Mouse (Mus musculus) liver, embryonic 13.5 days (tissue): Measurements from ENCODE around the gene Ppp1r14d. TPM values are rescaled to one million over a fixed set of nuclear protein-coding genes. Genes with fewer than 3 reads are reported as not detected.
A peak's percentile ranks its signal among the peaks of the same experiment; 100 is the strongest.

Experiments used
- ATAC-seq: fragments of 200-750 bp; cut with Nextera tagmentation; 2 replicates; pipeline ENCODE4 v1.8.0; 2017; ENCODE audit warnings: low read depth, mild to moderate bottlenecking, moderate number of reproducible peaks, moderate library complexity
- DNase-seq: peaks from one replicate; pipeline ENCODE4 v3.0.0; 2022
- H3K27ac ChIP-seq: fragments of 300-500 bp; sonication (generic); 2 replicates; pipeline ENCODE4 v1.5.1; 2015; ENCODE audit warnings: moderate library complexity, mild to moderate bottlenecking, inconsistent platforms
- H3K27me3 ChIP-seq: fragments of 300-500 bp; sonication (generic); 2 replicates; pipeline ENCODE4 v1.6.1; 2015; ENCODE audit warnings: mild to moderate bottlenecking, inconsistent platforms
- H3K36me3 ChIP-seq: fragments of 300-500 bp; sonication (generic); 2 replicates; pipeline ENCODE4 v1.6.1; 2015; ENCODE audit warnings: mild to moderate bottlenecking, inconsistent platforms
- H3K4me1 ChIP-seq: fragments of 300-500 bp; sonication (generic); replicated peaks from 2 replicates; pipeline ENCODE4 v1.6.1; 2015; ENCODE audit warnings: inconsistent platforms
- H3K4me2 ChIP-seq: fragments of 300-500 bp; sonication (generic); 2 replicates; pipeline ENCODE4 v1.6.1; 2015; ENCODE audit warnings: inconsistent platforms, mild to moderate bottlenecking, moderate library complexity
- H3K4me3 ChIP-seq: fragments of 300-500 bp; sonication (generic); replicated peaks from 2 replicates; pipeline ENCODE4 v1.5.1; 2015; ENCODE audit warnings: mild to moderate bottlenecking, inconsistent platforms
- H3K9ac ChIP-seq: fragments of 300-500 bp; sonication (generic); 2 replicates; pipeline ENCODE4 v1.6.1; 2015; ENCODE audit warnings: mild to moderate bottlenecking, inconsistent platforms
- H3K9me3 ChIP-seq: fragments of 300-500 bp; sonication (generic); replicated peaks from 2 replicates; pipeline ENCODE4 v1.6.1; 2016; ENCODE audit warnings: inconsistent platforms
- WGBS: fragments of 180-500 bp; shearing (Covaris S2); methylation state at CpG from one replicate; pipeline ENCODE4 v1.1.7; 2015; ENCODE audit not compliant: insufficient replicate concordance; 5-methylcytosine and 5-hydroxymethylcytosine counted together
- polyA plus RNA-seq: library from polyadenylated mRNA; unstranded; fragments of >200 nt; fragmentation: Nextera tagmentation; extraction: Ambion mirVana; gene quantifications from 2 replicates; pipeline ENCODE4 v1.2.1, GENCODE M21; 2015

The Ppp1r14d gene
- polyA plus RNA-seq, 1 experiment from 2014 or later: not detected

DNA sequence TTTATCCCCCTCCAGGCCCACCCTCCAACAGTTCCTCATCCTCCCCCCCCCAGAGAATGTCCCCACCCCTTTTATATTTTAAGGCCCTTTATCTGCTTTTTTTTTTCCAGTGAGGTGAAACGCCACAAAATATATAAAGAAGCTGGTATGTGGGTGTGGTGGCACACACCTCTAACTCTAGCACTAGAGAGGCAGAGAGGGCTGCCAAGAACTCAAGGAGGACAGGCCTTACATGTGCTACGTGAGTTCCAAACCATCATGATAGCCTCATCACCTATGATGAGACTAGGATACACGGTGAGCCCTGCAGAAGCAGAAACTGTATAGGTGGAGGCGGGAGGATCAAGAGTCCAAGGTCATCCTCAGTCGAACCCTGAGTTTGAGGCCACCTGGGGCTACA is 38.7 kb downstream of the Ppp1r14d start:
- no peaks in the 10 kb centered on the region for H3K27me3 ChIP-seq
- peaks cover 14% of the 10 kb centered on the region for H3K4me1 ChIP-seq
- 0 out of 2 replicates have a peak overlapping the region, but pooled peaks have one; percentile 13 for H3K9ac ChIP-seq
- H3K4me2 ChIP-seq: no peak overlapping the region
- no peak overlapping the region for H3K27ac ChIP-seq
- DNase-seq (no peak), ATAC-seq (no peak)
- no peak overlapping the region for H3K4me3 ChIP-seq
- 64% methylated on average over 5 of the region's 5 CpGs for WGBS
- no peaks in the 10 kb centered on the region for H3K9me3 ChIP-seq
- no peaks in the 10 kb centered on the region for H3K36me3 ChIP-seq

DNA sequence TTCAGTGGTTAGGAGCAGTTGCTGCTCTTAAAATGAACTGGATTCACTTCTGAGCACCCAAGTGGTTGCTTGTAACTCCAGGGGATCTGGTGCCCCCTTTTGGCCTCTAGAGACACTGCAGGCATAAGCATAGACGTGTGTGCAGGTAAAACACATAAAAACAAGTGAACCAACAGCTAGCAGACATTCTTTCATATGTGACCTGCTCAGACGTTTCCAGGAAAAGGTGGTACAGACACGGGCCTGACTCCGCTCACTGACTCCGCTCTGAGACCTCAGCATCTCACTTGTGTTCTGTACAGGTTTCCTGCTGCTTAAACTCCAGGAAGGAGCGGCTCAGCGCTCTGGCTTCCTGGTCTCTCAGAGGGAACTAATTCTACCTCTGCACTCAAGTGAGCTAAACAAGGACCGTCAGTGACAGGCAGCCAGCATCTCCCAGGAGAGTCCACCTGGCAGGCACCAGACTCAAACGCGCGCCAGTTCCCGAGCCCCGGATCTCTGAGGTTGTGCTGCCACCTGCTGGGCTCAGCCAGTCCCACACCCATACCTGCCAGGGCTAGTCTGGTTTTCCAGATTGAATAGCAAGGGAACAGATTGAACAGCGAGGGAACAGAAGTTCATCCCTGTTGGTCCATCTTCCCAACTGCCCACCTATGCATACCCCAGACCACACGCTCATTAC is 40.5 kb downstream of the Ppp1r14d start:
- Histone ChIP-seq H3K4me3 (peak overlapping the region; percentile 54), H3K9ac (peak overlapping the region; percentile 65), H3K27ac (no peak overlapping the region), H3K36me3 (peaks cover 2% of the 10 kb centered on the region; the same call in 1 of the 2 replicates), H3K27me3 (no peaks in the 10 kb centered on the region), H3K4me1 (peaks cover 14% of the 10 kb centered on the region), H3K9me3 (no peaks in the 10 kb centered on the region), H3K4me2 (peak overlapping the region; percentile 87)
- 5% methylated on average over 15 of the region's 15 CpGs for WGBS
- ATAC-seq (peak; percentile 88), DNase-seq (peak; percentile 75)

DNA sequence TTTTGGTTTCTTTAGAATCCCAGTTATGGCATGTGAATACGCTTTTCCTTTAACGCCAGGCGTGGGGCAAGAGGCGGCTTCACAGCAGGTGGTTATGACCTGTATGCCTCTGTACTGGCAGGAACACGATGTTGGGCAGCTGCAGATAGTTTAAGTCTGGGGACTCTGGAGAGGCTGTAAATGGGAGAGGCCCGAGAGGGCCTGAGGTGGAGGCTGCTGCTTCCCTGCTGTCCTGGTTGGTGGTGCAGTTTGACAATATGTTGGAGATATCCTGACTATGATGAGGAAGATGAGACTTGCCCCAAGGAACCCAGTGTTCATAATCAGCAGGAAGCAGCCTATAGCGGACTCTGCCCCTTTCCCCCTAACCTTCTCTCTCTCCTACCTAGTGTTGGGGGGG is 46.8 kb downstream of the Ppp1r14d start:
- no peak for ATAC-seq
- Histone ChIP-seq H3K4me1 (no peaks in the 10 kb centered on the region; the same call in 1 of the 2 replicates), H3K9ac (no peak overlapping the region), H3K36me3 (peaks cover 34% of the 10 kb centered on the region), H3K9me3 (no peaks in the 10 kb centered on the region), H3K4me3 (no peak overlapping the region), H3K4me2 (no peak overlapping the region), H3K27ac (no peak overlapping the region), H3K27me3 (no peaks in the 10 kb centered on the region)
- no peak for DNase-seq
- 71% methylated on average over 7 of the region's 7 CpGs for WGBS

DNA sequence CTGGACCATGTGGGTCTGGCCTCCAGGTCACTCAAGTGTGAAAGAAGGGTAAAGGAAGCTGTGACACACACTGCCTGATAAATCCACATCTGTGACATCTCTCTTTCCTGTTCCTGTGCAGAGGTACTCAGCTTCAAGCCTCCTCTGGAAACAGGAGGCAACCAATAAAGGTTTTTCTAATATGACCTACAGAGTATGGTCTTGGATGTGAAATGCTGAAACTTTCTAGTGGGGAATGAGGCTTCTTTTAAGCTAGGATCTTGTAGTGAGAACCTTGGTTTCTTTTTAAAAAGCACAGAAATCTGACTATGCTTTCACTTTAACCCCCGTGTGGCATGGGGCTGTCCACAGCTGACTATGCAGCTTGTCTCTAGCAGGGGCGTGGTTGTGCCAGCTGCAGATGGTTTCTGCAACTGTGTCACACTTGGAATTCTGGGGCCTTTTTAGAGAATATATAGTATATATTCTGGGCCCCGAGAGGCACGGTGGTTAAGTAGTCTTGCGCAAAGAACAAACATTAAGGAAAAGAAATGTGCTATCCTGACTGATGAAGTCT is 52.2 kb downstream of the Ppp1r14d start:
- H3K9ac ChIP-seq: no peak overlapping the region
- DNase-seq: no peak
- H3K36me3 ChIP-seq: peaks cover 20% of the 10 kb centered on the region
- H3K4me1 ChIP-seq: peaks cover 20% of the 10 kb centered on the region
- H3K9me3 ChIP-seq: no peaks in the 10 kb centered on the region
- H3K27ac ChIP-seq: no peak overlapping the region
- H3K4me3 ChIP-seq: no peak overlapping the region
- H3K4me2 ChIP-seq: no peak overlapping the region
- ATAC-seq: no peak
- H3K27me3 ChIP-seq: no peaks in the 10 kb centered on the region
- 75% methylated on average over 5 of the region's 5 CpGs for WGBS

DNA sequence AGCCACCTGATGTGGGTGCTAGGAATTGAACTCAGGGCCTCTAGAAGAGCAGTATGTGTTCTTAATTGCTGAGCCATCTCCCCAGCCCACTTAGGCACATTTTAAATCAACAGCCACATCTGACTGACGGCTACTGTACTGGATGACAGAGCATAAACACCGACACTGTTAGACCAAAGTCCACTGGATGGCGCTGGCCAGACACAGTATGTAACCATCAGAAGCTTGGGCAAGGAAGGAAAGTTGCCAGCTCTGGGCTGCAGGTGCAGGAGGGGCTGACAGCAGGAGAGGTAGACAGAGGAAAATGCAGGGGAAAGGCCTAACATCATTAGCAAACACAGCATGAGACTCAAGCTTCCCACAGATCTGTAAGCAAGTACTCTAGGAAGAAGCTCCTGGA is 52.9 kb downstream of the Ppp1r14d start:
- Histone ChIP-seq H3K4me3 (no peak overlapping the region), H3K36me3 (peaks cover 23% of the 10 kb centered on the region), H3K4me2 (no peak overlapping the region), H3K9me3 (no peaks in the 10 kb centered on the region), H3K4me1 (peaks cover 27% of the 10 kb centered on the region), H3K27ac (no peak overlapping the region), H3K9ac (no peak overlapping the region), H3K27me3 (no peaks in the 10 kb centered on the region)
- ATAC-seq (no peak), DNase-seq (no peak)
- 54% methylated on average over 3 of the region's 3 CpGs for WGBS

DNA sequence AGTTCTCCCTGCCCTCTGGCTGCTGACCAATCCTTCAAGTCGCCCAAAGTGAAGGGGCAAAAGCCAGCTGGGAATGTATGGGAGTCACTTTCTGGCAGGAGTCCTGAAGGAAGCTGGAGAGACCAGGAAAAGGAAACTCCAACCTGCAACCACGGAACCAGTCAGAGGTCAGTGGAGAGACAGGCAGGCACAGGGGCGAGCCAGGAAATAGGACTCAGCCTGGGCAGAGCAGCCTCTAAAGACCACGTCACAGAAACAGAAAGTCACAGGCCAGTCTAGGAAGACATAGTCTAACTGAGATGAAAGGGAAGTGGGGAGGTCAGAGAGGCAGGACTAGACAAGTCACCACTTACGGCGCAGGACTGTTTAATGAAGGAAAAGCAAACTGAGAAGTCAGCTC is 54.1 kb downstream of the Ppp1r14d start:
- no peak overlapping the region for H3K27ac ChIP-seq
- ATAC-seq (no peak), DNase-seq (no peak)
- H3K27me3 ChIP-seq: no peaks in the 10 kb centered on the region
- 48% methylated on average over 6 of the region's 6 CpGs for WGBS
- H3K9me3 ChIP-seq: no peaks in the 10 kb centered on the region
- no peak overlapping the region for H3K4me3 ChIP-seq
- peaks cover 18% of the 10 kb centered on the region for H3K36me3 ChIP-seq
- H3K4me2 ChIP-seq: no peak overlapping the region
- H3K4me1 ChIP-seq: peaks cover 30% of the 10 kb centered on the region
- no peak overlapping the region for H3K9ac ChIP-seq

DNA sequence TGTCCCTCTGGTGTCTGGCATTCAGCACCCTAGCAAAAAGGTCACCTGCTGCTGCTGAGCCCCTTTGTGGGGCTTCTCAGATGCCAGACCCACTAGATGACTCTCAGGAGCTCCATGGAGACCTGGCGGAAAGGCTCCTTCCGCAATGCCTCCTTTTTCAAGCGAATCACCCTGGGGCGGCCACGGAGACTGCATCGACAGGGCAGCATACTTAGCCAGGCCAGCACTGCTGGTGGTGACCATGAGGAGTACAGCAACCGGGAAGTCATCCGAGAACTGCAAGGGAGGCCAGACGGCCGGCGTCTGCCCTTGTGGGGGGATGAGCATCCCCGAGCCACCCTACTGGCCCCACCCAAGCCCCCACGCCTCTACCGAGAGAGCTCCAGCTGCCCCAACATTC is 54.8 kb downstream of the Ppp1r14d start:
- H3K27ac ChIP-seq: no peak overlapping the region
- H3K36me3 ChIP-seq: peaks cover 11% of the 10 kb centered on the region
- H3K4me3 ChIP-seq: no peak overlapping the region
- no peak overlapping the region for H3K9ac ChIP-seq
- no peak overlapping the region for H3K4me2 ChIP-seq
- WGBS: 74% methylated on average over 14 of the region's 14 CpGs
- ATAC-seq (no peak), DNase-seq (no peak)
- no peaks in the 10 kb centered on the region for H3K27me3 ChIP-seq
- H3K9me3 ChIP-seq: no peaks in the 10 kb centered on the region
- H3K4me1 ChIP-seq: peaks cover 30% of the 10 kb centered on the region

DNA sequence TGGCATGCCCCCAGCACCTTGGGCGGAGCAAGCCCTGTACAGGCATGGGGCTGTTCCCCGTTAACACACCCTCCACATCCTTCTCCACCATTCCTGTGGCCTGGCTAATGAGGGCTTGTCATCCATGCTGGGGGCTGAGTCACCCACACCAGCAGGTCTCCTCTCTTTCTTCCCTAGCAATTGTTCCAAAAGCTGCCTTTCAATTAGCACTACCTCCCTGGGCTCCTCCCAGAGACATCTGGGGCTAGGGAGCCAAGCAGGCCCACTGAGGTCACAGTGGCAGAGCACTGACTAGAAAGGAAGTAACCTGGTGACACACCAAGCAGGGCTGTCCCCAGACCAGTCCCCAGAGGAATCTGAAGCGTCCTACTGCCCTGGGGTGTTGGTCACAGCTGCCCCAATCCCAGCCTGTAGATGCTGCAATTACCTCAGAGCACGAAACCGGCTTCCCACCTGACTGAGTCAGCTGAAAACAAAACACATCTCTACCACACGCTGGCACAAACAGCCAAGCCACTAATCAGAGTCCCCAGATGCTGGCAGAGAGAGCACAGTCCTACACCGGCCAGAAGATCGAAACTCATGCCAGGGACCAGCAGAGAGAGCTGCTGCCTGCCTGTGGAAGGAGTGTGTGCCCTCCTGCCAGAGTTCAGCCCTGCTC is 55.6 kb downstream of the Ppp1r14d start, which contains the start of gene Gm14137:
TSS of gene Gm14137 (plus strand) at position 519 of the 661 bp plus-strand sequence.
- Histone ChIP-seq H3K9me3 (no peaks in the 10 kb centered on the region), H3K4me3 (no peak within 1 kb of the TSS), H3K27me3 (peaks cover 6% of the 10 kb centered on the region; the same call in 1 of the 2 replicates), H3K36me3 (peaks cover 6% of the 10 kb centered on the region; the same call in 1 of the 2 replicates), H3K4me1 (peaks cover 30% of the 10 kb centered on the region), H3K4me2 (peak within 1 kb of the TSS; percentile 45; the same call in 1 of the 2 replicates), H3K9ac (no peak within 1 kb of the TSS), H3K27ac (0 out of 2 replicates have a peak within 1 kb of the TSS, but pooled peaks have one; percentile 62)
- DNase-seq (no peak), ATAC-seq (no peak)
- WGBS: 61% methylated on average over 8 of the region's 8 CpGs

DNA sequence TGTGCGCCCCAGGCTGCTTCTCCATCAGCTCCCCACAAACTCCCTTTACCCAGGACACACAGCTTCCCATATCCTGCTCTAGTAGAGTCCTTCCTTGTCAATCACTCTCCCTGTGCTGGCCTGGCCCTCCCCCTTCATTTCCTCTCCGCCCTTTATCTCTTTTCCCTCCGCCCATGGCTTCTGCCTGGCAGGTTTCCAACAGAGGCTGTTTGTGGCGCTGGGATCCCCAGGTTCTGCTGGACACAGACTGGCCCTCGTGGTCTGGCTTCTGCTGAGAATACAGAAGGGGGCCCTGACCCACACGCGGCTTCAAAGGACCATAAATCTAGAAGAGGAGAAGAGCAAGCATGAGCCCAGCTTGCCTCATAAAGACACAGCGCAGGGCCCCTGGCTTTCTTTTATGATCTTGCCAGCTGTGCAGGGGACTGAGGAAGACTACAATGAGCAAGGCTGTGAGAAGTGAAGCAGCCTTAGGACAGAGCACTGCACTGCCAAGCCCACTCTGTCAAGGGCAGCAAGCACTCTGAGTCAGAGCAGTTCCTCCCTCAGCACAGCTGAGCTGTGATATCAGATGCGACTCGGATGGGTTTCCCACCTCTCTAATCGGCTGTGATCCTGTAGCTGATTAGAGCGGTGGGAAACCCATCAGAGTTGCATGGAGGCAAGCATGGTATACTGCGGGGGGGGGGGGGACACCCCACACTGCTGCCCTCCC is 56.7 kb downstream of the Ppp1r14d start:
- WGBS: 8% methylated on average over 13 of the region's 13 CpGs
- Histone ChIP-seq H3K36me3 (peaks cover 3% of the 10 kb centered on the region; the same call in 1 of the 2 replicates), H3K4me2 (peak overlapping the region; percentile 45), H3K9me3 (no peaks in the 10 kb centered on the region), H3K27me3 (peaks cover 16% of the 10 kb centered on the region), H3K27ac (peak overlapping the region; percentile 62), H3K9ac (peak overlapping the region; percentile 52; the same call in 1 of the 2 replicates), H3K4me1 (peaks cover 32% of the 10 kb centered on the region), H3K4me3 (no peak overlapping the region)
- DNase-seq: peak; percentile 17
- peak; percentile 70 for ATAC-seq

DNA sequence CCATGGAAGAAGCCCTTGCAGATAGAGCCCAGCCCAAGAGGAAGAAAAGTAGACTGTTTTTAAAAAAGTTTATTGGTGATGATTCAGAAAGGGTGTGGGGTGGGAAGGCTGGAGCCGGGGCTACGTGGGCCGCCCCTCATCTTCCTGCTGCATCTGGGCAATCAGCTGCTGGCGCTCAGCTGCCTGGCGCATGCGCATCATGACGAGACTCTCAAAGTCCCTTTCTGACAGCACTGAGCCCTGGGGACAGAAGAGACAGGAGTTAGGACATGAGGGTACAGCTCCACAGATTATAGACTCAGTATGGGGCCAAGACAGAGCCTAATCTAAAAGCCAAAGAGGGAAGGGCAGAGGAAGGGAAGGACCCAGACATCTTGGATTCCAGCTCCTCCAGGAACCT is 57.3 kb downstream of the Ppp1r14d start:
- no peak for ATAC-seq
- Histone ChIP-seq H3K9ac (no peak overlapping the region), H3K27me3 (peaks cover 22% of the 10 kb centered on the region)

DNA sequence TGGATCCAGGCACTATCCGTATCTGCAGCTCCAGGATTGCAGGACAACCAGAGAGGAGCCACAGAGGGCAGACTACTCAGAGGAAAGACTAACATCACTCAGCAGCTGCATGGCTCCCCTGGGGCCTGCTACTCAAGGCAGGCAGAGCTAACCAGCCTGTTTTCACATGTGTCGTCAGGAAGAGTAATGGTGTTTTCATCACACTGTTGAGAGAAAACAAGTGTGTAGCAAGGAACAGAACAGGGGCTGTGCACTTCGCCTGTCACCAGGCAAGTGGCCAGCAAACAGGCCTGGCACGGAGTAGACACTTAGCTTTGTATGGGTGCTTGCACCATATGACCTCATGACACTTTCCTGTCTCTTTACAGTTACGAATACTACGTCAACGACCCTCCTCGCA is 58.1 kb downstream of the Ppp1r14d start:
- no peaks in the 10 kb centered on the region for H3K9me3 ChIP-seq
- no peak overlapping the region for H3K27ac ChIP-seq
- no peak overlapping the region for H3K4me2 ChIP-seq
- peaks cover 31% of the 10 kb centered on the region for H3K27me3 ChIP-seq
- DNase-seq (no peak), ATAC-seq (no peak)
- 74% methylated on average over 8 of the region's 8 CpGs for WGBS
- no peak overlapping the region for H3K4me3 ChIP-seq
- H3K36me3 ChIP-seq: peaks cover 3% of the 10 kb centered on the region; the same call in 1 of the 2 replicates
- H3K4me1 ChIP-seq: peaks cover 47% of the 10 kb centered on the region
- no peak overlapping the region for H3K9ac ChIP-seq

More for the DNA sequence above, 57.3 kb downstream of the Ppp1r14d start:
- Histone ChIP-seq H3K36me3 (peaks cover 3% of the 10 kb centered on the region; the same call in 1 of the 2 replicates), H3K4me2 (no peak overlapping the region), H3K9me3 (no peaks in the 10 kb centered on the region), H3K4me1 (peaks cover 38% of the 10 kb centered on the region), H3K27ac (0 out of 2 replicates have a peak overlapping the region, but pooled peaks have one; percentile 9), H3K4me3 (no peak overlapping the region)
- 80% methylated on average over 7 of the region's 7 CpGs for WGBS
- no peak for DNase-seq
